Mouse (Mus musculus) forebrain, embryonic 15.5 days (tissue): Measurements from ENCODE around the gene Uimc1. TPM values are rescaled to one million over a fixed set of nuclear protein-coding genes. Genes with fewer than 3 reads are reported as not detected.
A peak's percentile ranks its signal among the peaks of the same experiment; 100 is the strongest.

Experiments used
- ATAC-seq: fragments of 200-750 bp; cut with Nextera tagmentation; replicated peaks from 2 replicates; pipeline ENCODE4 v1.8.0; 2017; ENCODE audit warnings: mild to moderate bottlenecking, moderate TSS enrichment, moderate library complexity
- H3K27ac ChIP-seq: fragments of 300-500 bp; sonication (generic); replicated peaks from 2 replicates; pipeline ENCODE4 v1.5.1; 2015; ENCODE audit warnings: mild to moderate bottlenecking, inconsistent platforms
- H3K27me3 ChIP-seq: fragments of 300-500 bp; sonication (generic); 2 replicates; pipeline ENCODE4 v1.6.1; 2015; ENCODE audit warnings: inconsistent platforms
- H3K36me3 ChIP-seq: fragments of 300-500 bp; sonication (generic); 2 replicates; pipeline ENCODE4 v1.6.1; 2015; ENCODE audit warnings: mild to moderate bottlenecking, inconsistent platforms
- H3K4me1 ChIP-seq: fragments of 300-500 bp; sonication (generic); 2 replicates; pipeline ENCODE4 v1.6.1; 2015; ENCODE audit warnings: inconsistent platforms
- H3K4me2 ChIP-seq: fragments of 300-500 bp; sonication (generic); replicated peaks from 2 replicates; pipeline ENCODE4 v1.6.1; 2015; ENCODE audit warnings: mild to moderate bottlenecking, inconsistent platforms
- H3K4me3 ChIP-seq: fragments of 300-500 bp; sonication (generic); 2 replicates; pipeline ENCODE4 v1.5.1; 2015; ENCODE audit warnings: mild to moderate bottlenecking, inconsistent platforms
- H3K9ac ChIP-seq: fragments of 300-500 bp; sonication (generic); replicated peaks from 2 replicates; pipeline ENCODE4 v1.6.1; 2015; ENCODE audit warnings: mild to moderate bottlenecking, inconsistent platforms
- H3K9me3 ChIP-seq: fragments of 300-500 bp; sonication (generic); 2 replicates; pipeline ENCODE4 v1.6.1; 2016; ENCODE audit warnings: inconsistent platforms
- WGBS: fragments of 180-500 bp; shearing (Covaris S2); methylation state at CpG from one replicate; pipeline ENCODE4 v1.1.7; 2015; ENCODE audit warnings: mixed read lengths; 5-methylcytosine and 5-hydroxymethylcytosine counted together
- polyA plus RNA-seq: library from polyadenylated mRNA; unstranded; fragments of >200 nt; fragmentation: Nextera tagmentation; extraction: Ambion mirVana; gene quantifications from 2 replicates; pipeline ENCODE4 v1.2.1, GENCODE M21; 2015

The Uimc1 gene
- 21.9 and 23.9 TPM in 2 replicates for polyA plus RNA-seq

GRCm38 (mm10) chr13:55099726-55100478 lies at the start of gene Uimc1:
Gene Uimc1, minus strand, starts transcription at chr13:55100300.
- WGBS: under 1% methylated on average over 76 of the region's 81 CpGs
- H3K4me3 ChIP-seq: peak within 1 kb of the TSS; percentile 76
- peaks cover 8% of the 10 kb centered on the region for H3K4me1 ChIP-seq
- H3K9ac ChIP-seq: peak within 1 kb of the TSS; percentile 83
- no peaks in the 10 kb centered on the region for H3K9me3 ChIP-seq
- H3K27me3 ChIP-seq: no peaks in the 10 kb centered on the region
- H3K4me2 ChIP-seq: peak within 1 kb of the TSS; percentile 50
- no peaks in the 10 kb centered on the region for H3K36me3 ChIP-seq
- H3K27ac ChIP-seq: peak within 1 kb of the TSS; percentile 90
- peak; percentile 96 for ATAC-seq

GRCm38 (mm10) chr13:55140271-55140670 lies 40.2 kb upstream of the Uimc1 start:
- no peak overlapping the region for H3K4me2 ChIP-seq
- peaks cover 3% of the 10 kb centered on the region; the same call in 1 of the 2 replicates for H3K4me1 ChIP-seq
- no peak overlapping the region for H3K4me3 ChIP-seq
- H3K9ac ChIP-seq: no peak overlapping the region
- no peaks in the 10 kb centered on the region for H3K27me3 ChIP-seq
- ATAC-seq: no peak
- no peak overlapping the region for H3K27ac ChIP-seq
- WGBS: 27% methylated on average over 2 of the region's 2 CpGs
- H3K36me3 ChIP-seq: no peaks in the 10 kb centered on the region
- no peaks in the 10 kb centered on the region for H3K9me3 ChIP-seq

- H3K27me3 ChIP-seq: no peaks in the 10 kb centered on the region
- H3K36me3 ChIP-seq: peaks cover 17% of the 10 kb centered on the region
- WGBS: 6% methylated on average over 5 of the region's 5 CpGs
- no peak overlapping the region for H3K4me2 ChIP-seq
- no peak for ATAC-seq
- peaks cover 4% of the 10 kb centered on the region; the same call in 1 of the 2 replicates for H3K4me1 ChIP-seq
- no peaks in the 10 kb centered on the region for H3K9me3 ChIP-seq
- no peak overlapping the region for H3K4me3 ChIP-seq
- no peak overlapping the region for H3K9ac ChIP-seq
- H3K27ac ChIP-seq: no peak overlapping the region
These were observed 35.3 kb upstream of the Uimc1 start for GRCm38 (mm10) chr13:55135382-55135781.

GRCm38 (mm10) chr13:55133448-55133847 lies 33.3 kb upstream of the Uimc1 start, which contains the start of gene Gm17617:
Gene Gm17617, minus strand, starts transcription at chr13:55133548.
- Histone ChIP-seq H3K4me3 (no peak within 1 kb of the TSS), H3K36me3 (peaks cover 28% of the 10 kb centered on the region), H3K27me3 (no peaks in the 10 kb centered on the region), H3K4me2 (no peak within 1 kb of the TSS), H3K4me1 (0 out of 2 replicates have a peak, but pooled peaks cover 3% of the 10 kb centered on the region), H3K27ac (no peak within 1 kb of the TSS), H3K9me3 (no peaks in the 10 kb centered on the region), H3K9ac (no peak within 1 kb of the TSS)
- no peak for ATAC-seq
- WGBS: 97% methylated on average over 2 of the region's 2 CpGs

GRCm38 (mm10) chr13:55124903-55125302 lies 24.8 kb upstream of the Uimc1 start:
- WGBS: 93% methylated on average over 6 of the region's 6 CpGs
- Histone ChIP-seq H3K9ac (no peak overlapping the region), H3K4me3 (no peak overlapping the region), H3K27ac (no peak overlapping the region), H3K27me3 (no peaks in the 10 kb centered on the region), H3K4me1 (no peaks in the 10 kb centered on the region), H3K4me2 (no peak overlapping the region), H3K9me3 (no peaks in the 10 kb centered on the region), H3K36me3 (peaks cover 44% of the 10 kb centered on the region)
- ATAC-seq: no peak

- WGBS: 89% methylated on average over 6 of the region's 6 CpGs
- Histone ChIP-seq H3K27ac (no peak overlapping the region), H3K4me1 (no peaks in the 10 kb centered on the region), H3K27me3 (no peaks in the 10 kb centered on the region), H3K4me3 (no peak overlapping the region), H3K36me3 (peaks cover 34% of the 10 kb centered on the region), H3K4me2 (no peak overlapping the region), H3K9me3 (no peaks in the 10 kb centered on the region), H3K9ac (no peak overlapping the region)
- no peak for ATAC-seq
These were observed 14.3 kb upstream of the Uimc1 start for GRCm38 (mm10) chr13:55114375-55114774.

GRCm38 (mm10) chr13:55107694-55108093 lies 7.6 kb upstream of the Uimc1 start:
- Histone ChIP-seq H3K27ac (no peak overlapping the region), H3K9ac (no peak overlapping the region), H3K4me1 (peaks cover 13% of the 10 kb centered on the region), H3K27me3 (no peaks in the 10 kb centered on the region), H3K4me2 (no peak overlapping the region), H3K9me3 (no peaks in the 10 kb centered on the region), H3K36me3 (peaks cover 6% of the 10 kb centered on the region; the same call in 1 of the 2 replicates), H3K4me3 (no peak overlapping the region)
- 88% methylated on average over 8 of the region's 8 CpGs for WGBS
- no peak for ATAC-seq

GRCm38 (mm10) chr13:55107116-55107515 lies 7.0 kb upstream of the Uimc1 start:
- H3K27ac ChIP-seq: no peak overlapping the region
- 92% methylated on average over 4 of the region's 4 CpGs for WGBS
- no peak overlapping the region for H3K4me2 ChIP-seq
- ATAC-seq: no peak
- peaks cover 6% of the 10 kb centered on the region; the same call in 1 of the 2 replicates for H3K36me3 ChIP-seq
- peaks cover 13% of the 10 kb centered on the region for H3K4me1 ChIP-seq
- H3K9me3 ChIP-seq: no peaks in the 10 kb centered on the region
- no peak overlapping the region for H3K4me3 ChIP-seq
- no peaks in the 10 kb centered on the region for H3K27me3 ChIP-seq
- no peak overlapping the region for H3K9ac ChIP-seq

- 16% methylated on average over 8 of the region's 8 CpGs for WGBS
- peaks cover 13% of the 10 kb centered on the region for H3K4me1 ChIP-seq
- no peaks in the 10 kb centered on the region for H3K9me3 ChIP-seq
- no peak overlapping the region for H3K27ac ChIP-seq
- peak overlapping the region; percentile 86 for H3K9ac ChIP-seq
- H3K36me3 ChIP-seq: peaks cover 6% of the 10 kb centered on the region; the same call in 1 of the 2 replicates
- ATAC-seq: no peak
- H3K4me3 ChIP-seq: peak overlapping the region; percentile 80
- H3K4me2 ChIP-seq: peak overlapping the region; percentile 57
- H3K27me3 ChIP-seq: no peaks in the 10 kb centered on the region
These were observed 6.0 kb upstream of the Uimc1 start for GRCm38 (mm10) chr13:55105953-55106691.

GRCm38 (mm10) chr13:55105045-55105952 lies 5.2 kb upstream of the Uimc1 start, which contains the start of gene Zfp346:
Gene Zfp346, plus strand, starts transcription at chr13:55105311.
- Histone ChIP-seq H3K27ac (peak within 1 kb of the TSS; percentile 85), H3K9ac (peak within 1 kb of the TSS; percentile 86), H3K4me2 (peak within 1 kb of the TSS; percentile 57), H3K9me3 (no peaks in the 10 kb centered on the region), H3K27me3 (no peaks in the 10 kb centered on the region), H3K36me3 (peaks cover 6% of the 10 kb centered on the region; the same call in 1 of the 2 replicates), H3K4me1 (peaks cover 13% of the 10 kb centered on the region), H3K4me3 (peak within 1 kb of the TSS; percentile 80)
- peak; percentile 94 for ATAC-seq
- under 1% methylated on average over 65 of the region's 66 CpGs for WGBS

- no peak overlapping the region for H3K9ac ChIP-seq
- H3K4me1 ChIP-seq: peaks cover 21% of the 10 kb centered on the region
- H3K9me3 ChIP-seq: no peaks in the 10 kb centered on the region
- H3K27me3 ChIP-seq: no peaks in the 10 kb centered on the region
- no peak for ATAC-seq
- H3K4me2 ChIP-seq: no peak overlapping the region
- H3K27ac ChIP-seq: no peak overlapping the region
- WGBS: 71% methylated on average over 2 of the region's 2 CpGs
- peaks cover 6% of the 10 kb centered on the region; the same call in 1 of the 2 replicates for H3K36me3 ChIP-seq
- no peak overlapping the region for H3K4me3 ChIP-seq
These were observed 3.3 kb upstream of the Uimc1 start for GRCm38 (mm10) chr13:55103351-55103750.
